Mouse (Mus musculus): ENCODE results near the gene Scarf2. TPM values are rescaled to one million over a fixed set of nuclear protein-coding genes. Genes with fewer than 3 reads are reported as not detected.

Scarf2 gene
- total RNA-seq (2021) = 10 to 100 TPM in 1 of 2 experiments, 1 to 10 TPM in 1; 9.5 to 11.7 TPM
- long read RNA-seq, experiment 1, transcript Scarf2-201 (11 exons, 3,308 nt) = major isoform, 14 of 17 reads
- long read RNA-seq, experiment 1, partial matches to known transcripts = 1 of 17 reads
- long read RNA-seq, experiment 1, other reads (novel, unspliced or antisense) = 1 of 17 reads
- long read RNA-seq, experiment 2, transcript Scarf2-201 (11 exons, 3,308 nt) = major isoform, 14 of 26 reads
- long read RNA-seq, experiment 2, partial matches to known transcripts = 3 of 26 reads
- long read RNA-seq, experiment 2, other reads (novel, unspliced or antisense) = 9 of 26 reads

DNA sequence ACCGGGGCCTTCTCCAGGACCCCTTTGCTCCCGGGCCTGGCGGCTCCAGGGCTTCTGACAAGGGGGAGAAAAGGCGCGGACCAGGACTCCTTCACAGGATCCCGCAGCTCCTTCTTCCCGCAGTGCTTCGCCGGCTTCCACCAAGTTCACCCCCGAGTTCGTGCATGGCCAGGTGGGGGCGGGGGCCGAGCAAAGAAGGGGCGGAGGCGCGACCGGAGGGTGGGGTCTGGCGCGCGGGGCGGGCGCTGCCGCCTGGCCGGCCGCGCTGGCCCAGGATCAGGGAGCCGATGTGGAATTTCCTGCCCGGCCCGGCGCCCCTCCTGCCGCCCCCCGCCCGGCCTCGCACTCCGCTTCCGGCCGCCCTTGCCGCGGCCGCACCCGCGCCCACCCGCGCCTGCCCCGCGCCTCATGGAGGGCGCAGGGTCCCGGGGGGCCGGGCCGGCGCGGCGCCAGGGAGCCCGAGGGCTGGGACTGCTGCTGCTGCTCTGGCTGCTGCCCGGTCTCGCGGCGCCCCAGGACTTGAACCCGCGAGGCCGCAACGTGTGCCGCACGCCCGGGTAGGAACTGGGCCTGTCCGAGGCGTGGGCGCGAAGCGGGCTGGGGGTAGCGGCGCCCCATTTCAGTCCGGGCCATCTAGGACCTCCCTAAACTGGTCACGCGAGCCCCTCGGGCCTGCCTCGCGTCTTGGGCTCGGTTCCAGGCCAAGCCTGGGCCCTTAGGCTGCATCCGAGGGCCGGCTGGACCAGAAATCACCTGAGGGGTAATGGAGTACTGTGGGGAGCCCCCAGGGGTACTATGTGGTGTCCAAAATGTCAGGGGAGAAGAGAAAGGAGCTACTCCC, at the start of gene Scarf2:
Scarf2 (plus strand) TSS at position 312 of the 841 bp plus-strand sequence.
- DNase-seq (ENCODE audit: low spot score in 2 of 2) = peak in 1 of 2 experiments; percentile 47

GRCm38 (mm10) chr16:17753001-17753400, 44.1 kb upstream of the Scarf2 start:
- DNase-seq (ENCODE audit: low spot score in 2 of 2) = no peak

DNA sequence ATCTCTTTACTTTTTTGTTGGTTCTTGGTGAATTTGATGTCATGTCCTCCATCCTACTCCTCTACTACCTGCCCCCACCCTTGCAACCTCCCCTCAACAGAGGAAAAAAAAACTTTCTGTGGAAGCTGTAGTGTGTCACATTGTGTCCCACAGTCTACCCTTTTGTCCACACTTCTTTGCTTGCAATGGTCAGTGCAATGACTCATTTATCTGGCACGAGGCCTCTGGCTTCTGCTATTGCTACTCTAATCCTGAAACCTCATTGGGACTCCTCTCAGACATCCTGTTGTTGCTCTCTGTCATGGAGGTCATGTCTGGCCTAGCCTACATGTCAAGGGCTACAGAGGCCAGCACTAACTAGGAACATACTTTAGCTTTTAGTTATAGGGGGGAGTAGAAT, 43.4 kb upstream of the Scarf2 start:
- DNase-seq (ENCODE audit: low spot score in 2 of 2) = no peak

GRCm38 (mm10) chr16:17757756-17758155, 39.3 kb upstream of the Scarf2 start:
- DNase-seq (ENCODE audit: low spot score in 2 of 2) = no peak

GRCm38 (mm10) chr16:17758902-17759301, 38.2 kb upstream of the Scarf2 start:
- no peak for DNase-seq (ENCODE audit: low spot score in 2 of 2)

DNA sequence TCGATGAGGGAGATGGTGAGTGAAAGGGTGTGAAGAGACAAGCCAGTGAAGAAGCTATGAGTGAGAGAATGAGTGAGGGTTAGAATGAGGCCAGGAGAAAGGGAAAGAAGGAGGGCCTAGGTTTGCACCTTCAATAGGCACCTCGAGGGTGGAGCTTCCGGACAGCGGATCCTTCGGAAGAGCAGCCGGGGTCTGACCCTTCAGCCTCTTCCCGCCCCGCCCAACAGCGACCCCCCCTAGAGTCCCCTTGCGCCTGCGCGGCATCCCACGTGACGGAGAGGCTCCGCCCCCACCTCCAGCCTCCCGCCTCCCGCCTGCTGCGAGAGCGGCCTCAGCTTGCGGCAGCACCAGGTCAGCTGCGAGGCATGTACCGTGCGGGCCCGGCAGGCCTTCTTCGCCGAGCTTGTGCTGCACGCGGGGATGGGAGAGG, 37.7 kb upstream of the Scarf2 start, which contains the start of gene Klhl22:
Klhl22 (plus strand) TSS at position 275 of the 430 bp plus-strand sequence.
- DNase-seq (ENCODE audit: low spot score in 2 of 2) = peak; percentile 94 to 96

- DNase-seq (ENCODE audit: low spot score in 2 of 2) = peak; percentile 58 to 59
These were observed 37.2 kb upstream of the Scarf2 start for GRCm38 (mm10) chr16:17759813-17760321.

GRCm38 (mm10) chr16:17760657-17761056, 36.4 kb upstream of the Scarf2 start:
- DNase-seq (ENCODE audit: low spot score in 2 of 2) = peak in 1 of 2 experiments; percentile 37

- DNase-seq (ENCODE audit: low spot score in 2 of 2) = no peak
These were observed 36.0 kb upstream of the Scarf2 start for GRCm38 (mm10) chr16:17761074-17761473.

DNA sequence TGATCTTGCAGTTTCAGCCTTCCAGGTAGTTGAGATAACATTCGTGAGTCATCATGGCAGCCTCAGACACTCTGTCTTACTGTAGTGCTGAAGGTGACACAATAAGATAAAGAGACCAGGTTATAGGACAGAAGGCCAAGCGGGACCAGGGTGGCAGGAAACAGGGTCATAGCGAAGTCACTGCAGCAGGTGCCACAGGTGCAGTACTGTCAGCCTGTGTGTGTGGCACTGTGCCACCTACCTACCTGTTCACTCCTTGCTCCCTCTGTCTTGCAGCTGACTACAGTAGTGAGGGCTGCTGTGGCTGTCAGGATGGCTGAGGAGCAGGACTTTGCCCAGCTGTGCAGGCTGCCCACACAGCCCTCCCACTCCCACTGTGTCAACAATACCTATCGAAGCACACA, 33.0 kb upstream of the Scarf2 start:
- DNase-seq (ENCODE audit: low spot score in 2 of 2) = no peak

DNA sequence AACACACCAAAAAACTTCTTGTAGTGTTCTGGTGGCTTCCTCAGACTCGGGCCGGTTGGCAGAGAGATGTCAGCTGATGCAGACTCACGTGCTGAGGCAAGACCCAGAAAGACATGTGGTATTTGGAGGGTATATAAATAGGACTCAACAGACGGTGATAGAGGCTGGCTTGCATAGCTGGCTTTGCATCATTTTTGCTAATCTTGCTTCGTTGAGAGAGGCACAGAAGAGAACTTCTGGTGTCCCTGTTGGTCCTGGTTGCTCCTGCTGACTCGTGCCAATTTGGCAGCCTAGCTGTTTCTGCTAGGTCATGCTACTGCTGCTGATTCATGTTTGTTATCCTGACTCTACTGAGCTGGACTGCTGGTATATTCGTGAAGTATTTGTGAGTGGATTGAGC, 28.2 kb upstream of the Scarf2 start:
- DNase-seq (ENCODE audit: low spot score in 2 of 2) = no peak

DNA sequence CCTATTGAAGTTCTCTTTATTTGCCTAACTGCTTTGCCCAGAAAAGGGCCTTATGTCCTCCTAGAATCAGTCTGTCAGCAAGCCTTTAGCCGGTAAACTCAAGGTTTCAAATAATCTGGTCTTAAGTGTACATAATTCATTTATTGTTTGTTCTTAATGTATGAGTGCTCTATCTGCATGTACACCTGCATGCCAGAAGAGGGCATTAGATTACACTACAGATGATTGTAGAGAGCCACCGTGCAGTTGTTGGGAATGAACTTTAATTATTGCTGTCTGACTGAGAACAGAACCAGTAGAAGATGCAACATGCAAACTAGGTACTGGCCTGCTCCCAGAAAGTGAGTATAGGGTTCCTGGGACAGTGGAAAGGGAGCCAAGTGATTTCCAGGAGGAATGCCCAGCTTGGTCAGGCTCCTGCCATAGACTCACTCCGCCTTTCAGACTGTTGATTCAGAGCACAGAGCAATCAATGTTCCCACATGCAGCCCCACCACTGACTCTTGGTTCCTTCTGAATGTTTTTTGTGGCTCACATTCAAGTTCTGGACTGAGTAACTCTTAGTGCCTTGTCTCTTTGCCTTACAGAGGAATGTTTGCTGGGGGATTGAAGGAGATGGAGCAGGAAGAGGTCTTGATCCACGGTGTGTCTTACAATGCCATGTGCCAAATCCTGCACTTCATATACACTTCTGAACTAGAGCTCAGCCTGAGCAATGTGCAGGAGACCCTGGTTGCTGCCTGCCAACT, 25.8 kb upstream of the Scarf2 start:
- DNase-seq (ENCODE audit: low spot score in 2 of 2) = no peak

- no peak for DNase-seq (ENCODE audit: low spot score in 2 of 2)
These were observed 20.3 kb upstream of the Scarf2 start for GRCm38 (mm10) chr16:17776828-17777227.

DNA sequence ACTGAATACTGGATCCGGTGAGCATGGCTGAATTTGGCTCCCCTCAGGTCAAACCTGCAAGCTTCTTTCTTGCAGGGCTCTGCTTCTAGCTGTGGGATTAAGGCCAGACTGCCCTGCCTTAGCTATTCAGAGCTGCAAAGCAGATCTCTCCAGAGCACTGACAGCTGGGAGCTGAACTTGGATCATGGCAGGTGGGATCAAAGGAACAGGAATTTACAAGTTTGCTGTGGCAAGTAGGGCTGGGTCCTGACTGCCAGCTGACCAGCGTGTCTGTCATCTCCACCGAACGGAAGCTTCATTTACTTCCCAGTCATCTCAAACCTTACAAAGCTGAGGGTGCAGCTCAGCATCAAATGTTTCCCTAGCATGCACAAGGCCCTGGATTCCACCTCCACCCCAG, 18.9 kb upstream of the Scarf2 start:
- no peak for DNase-seq (ENCODE audit: low spot score in 2 of 2)

- no peak for DNase-seq (ENCODE audit: low spot score in 2 of 2)
These were observed 17.4 kb upstream of the Scarf2 start for GRCm38 (mm10) chr16:17779692-17780091.

- no peak for DNase-seq (ENCODE audit: low spot score in 2 of 2)
These were observed 11.7 kb upstream of the Scarf2 start for GRCm38 (mm10) chr16:17785337-17785736.

GRCm38 (mm10) chr16:17792728-17793127, 4.4 kb upstream of the Scarf2 start:
- DNase-seq (ENCODE audit: low spot score in 2 of 2) = no peak

DNA sequence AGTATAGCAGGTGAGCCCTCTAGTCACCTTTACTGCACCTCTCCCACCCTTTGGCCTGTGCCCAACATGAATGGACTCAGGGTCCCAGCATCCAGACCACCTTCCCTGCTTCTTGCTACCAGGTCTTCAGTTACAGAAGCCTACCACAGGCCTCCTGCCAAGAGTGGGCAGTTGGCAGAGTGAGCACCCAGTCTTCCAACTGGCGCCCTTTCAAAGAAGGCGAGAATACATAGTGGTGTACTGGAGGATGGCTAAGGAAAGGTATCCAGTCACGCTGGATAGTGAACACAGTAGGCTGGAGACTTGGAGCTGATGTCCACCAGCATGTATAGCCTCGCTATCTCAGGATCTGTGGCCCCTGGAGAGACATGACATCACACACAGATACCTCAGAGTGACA, 3.0 kb upstream of the Scarf2 start:
- no peak for DNase-seq (ENCODE audit: low spot score in 2 of 2)

GRCm38 (mm10) chr16:17795643-17796042, 1.4 kb upstream of the Scarf2 start:
- DNase-seq (ENCODE audit: low spot score in 2 of 2) = no peak

GRCm38 (mm10) chr16:17796519-17796918, 563 bp upstream of the Scarf2 start:
- no peak for DNase-seq (ENCODE audit: low spot score in 2 of 2)

GRCm38 (mm10) chr16:17797812-17798311, 780 bp downstream of the Scarf2 start:
- no peak for DNase-seq (ENCODE audit: low spot score in 2 of 2)

Data from adrenal gland, adult 18-20 months (tissue).